Mouse (Mus musculus) gastrocnemius, adult 18-20 months (tissue): ENCODE measurements around the gene Plekha4. TPM values are rescaled to one million over a fixed set of nuclear protein-coding genes. Genes with fewer than 3 reads are reported as not detected.
"Not testable (repeated sequence)": the region's sequence is repeated elsewhere in the genome, so short reads cannot be mapped to it uniquely, and the experiment has no call there.

Source experiments
- DNase-seq: peaks from one replicate; pipeline ENCODE4 v3.0.0; 2021; ENCODE audit warnings: low spot score
- long read RNA-seq, 2 experiments: library from polyadenylated mRNA; stranded (forward); transcript quantifications; one replicate each; pipeline ENCODE4 v2.0.0; 2021
- total RNA-seq, 2 experiments: library from RNA; stranded (reverse); gene quantifications; 2 replicates each; pipeline ENCODE4 v1.2.3; 2021

The Plekha4 gene
- 1 to 10 TPM; 5.2 to 5.3 TPM for total RNA-seq
- long read RNA-seq, experiment 1, partial matches to known transcripts, result 0 of 3 reads
- long read RNA-seq, experiment 1, other reads (novel, unspliced or antisense), result 2 of 3 reads
- long read RNA-seq, experiment 2, partial matches to known transcripts, result 1 of 4 reads
- long read RNA-seq, experiment 2, other reads (novel, unspliced or antisense), result 1 of 4 reads

- DNase-seq, result peak; percentile 98
Observed at GRCm38 (mm10) chr7:45525809-45526473, at the start of gene Plekha4, which contains the start of gene Ppp1r15a. Gene Plekha4 (plus strand): TSS chr7:45526330. Gene Ppp1r15a (minus strand): TSS chr7:45526268.

GRCm38 (mm10) chr7:45476453-45476852 lies 49.7 kb upstream of the Plekha4 start:
- no peak for DNase-seq

- DNase-seq, result peak; percentile 78
Observed at GRCm38 (mm10) chr7:45477003-45477402, 49.1 kb upstream of the Plekha4 start.

- no peak for DNase-seq
Observed at GRCm38 (mm10) chr7:45478774-45479173, 47.4 kb upstream of the Plekha4 start.

GRCm38 (mm10) chr7:45480310-45480709 lies 45.8 kb upstream of the Plekha4 start:
- DNase-seq, result not testable (repeated sequence)

- DNase-seq, result peak; percentile 76
Observed at GRCm38 (mm10) chr7:45481374-45481927, 44.7 kb upstream of the Plekha4 start, which contains the start of gene Tulp2. Gene Tulp2 (plus strand): TSS chr7:45481877.

- DNase-seq, result no peak
Observed at GRCm38 (mm10) chr7:45482166-45482565, 44.0 kb upstream of the Plekha4 start.

GRCm38 (mm10) chr7:45484985-45485384 lies 41.1 kb upstream of the Plekha4 start:
- not testable (repeated sequence) for DNase-seq

GRCm38 (mm10) chr7:45486158-45486557 lies 40.0 kb upstream of the Plekha4 start:
- DNase-seq, result no peak

- DNase-seq, result no peak
Observed at GRCm38 (mm10) chr7:45486761-45487415, 39.2 kb upstream of the Plekha4 start, which contains the start of gene Gm45808. Gene Gm45808 (minus strand): TSS chr7:45486811.

GRCm38 (mm10) chr7:45487861-45488292 lies 38.3 kb upstream of the Plekha4 start:
- no peak for DNase-seq

- DNase-seq, result peak; percentile 82
Observed at GRCm38 (mm10) chr7:45488293-45489204, 37.6 kb upstream of the Plekha4 start, which contains the start of gene Dhdh. Gene Dhdh (minus strand): TSS chr7:45488805.

GRCm38 (mm10) chr7:45489578-45489977 lies 36.6 kb upstream of the Plekha4 start:
- no peak for DNase-seq

GRCm38 (mm10) chr7:45490822-45491221 lies 35.3 kb upstream of the Plekha4 start:
- no peak for DNase-seq

GRCm38 (mm10) chr7:45491264-45491663 lies 34.9 kb upstream of the Plekha4 start:
- no peak for DNase-seq

GRCm38 (mm10) chr7:45492225-45492844 lies 33.8 kb upstream of the Plekha4 start:
- no peak for DNase-seq

- peak; percentile 79 for DNase-seq
Observed at GRCm38 (mm10) chr7:45492951-45493350, 33.2 kb upstream of the Plekha4 start.

- DNase-seq, result no peak
Observed at GRCm38 (mm10) chr7:45494548-45494947, 31.6 kb upstream of the Plekha4 start.

GRCm38 (mm10) chr7:45498427-45498826 lies 27.7 kb upstream of the Plekha4 start:
- DNase-seq, result no peak

GRCm38 (mm10) chr7:45507583-45507982 lies 18.5 kb upstream of the Plekha4 start:
- no peak for DNase-seq
